Mouse (Mus musculus) heart, embryonic 16.5 days (tissue): ENCODE results near the gene Krt6a. TPM values are rescaled to one million over a fixed set of nuclear protein-coding genes. Genes with fewer than 3 reads are reported as not detected.

Source experiments
- ATAC-seq: fragments of 200-750 bp; cut with Nextera tagmentation; replicated peaks from 2 replicates; pipeline ENCODE4 v1.8.0; 2017; ENCODE audit warnings: moderate number of reproducible peaks; ENCODE audit not compliant: insufficient read depth, low FRiP score; ENCODE audit errors: extremely low read depth
- H3K27ac ChIP-seq: fragments of 300-500 bp; sonication (generic); 2 replicates; pipeline ENCODE4 v1.5.1; 2014; ENCODE audit warnings: mild to moderate bottlenecking, low read length, control low read depth, moderate library complexity
- H3K27me3 ChIP-seq: fragments of 300-500 bp; sonication (generic); 2 replicates; pipeline ENCODE4 v1.6.1; 2014; ENCODE audit warnings: low read length, mixed read lengths; ENCODE audit not compliant: control insufficient read depth, insufficient read depth
- H3K36me3 ChIP-seq: fragments of 300-500 bp; sonication (generic); 2 replicates; pipeline ENCODE4 v1.6.1; 2014; ENCODE audit not compliant: control insufficient read depth, insufficient read depth
- H3K4me1 ChIP-seq: fragments of 300-500 bp; sonication (generic); 2 replicates; pipeline ENCODE4 v1.6.1; 2014; ENCODE audit warnings: low read length, mixed read lengths; ENCODE audit not compliant: control insufficient read depth, insufficient read depth
- H3K4me2 ChIP-seq: fragments of 300-500 bp; sonication (generic); 2 replicates; pipeline ENCODE4 v1.6.1; 2014; ENCODE audit warnings: low read depth, mild to moderate bottlenecking, control low read depth, low read length
- H3K4me3 ChIP-seq: fragments of 300-500 bp; sonication (generic); 2 replicates; pipeline ENCODE4 v1.5.1; 2014; ENCODE audit warnings: mild to moderate bottlenecking, control low read depth, low read length
- H3K9ac ChIP-seq: fragments of 300-500 bp; sonication (generic); 2 replicates; pipeline ENCODE4 v1.6.1; 2014; ENCODE audit warnings: low read length, control low read depth
- H3K9me3 ChIP-seq: fragments of 300-500 bp; sonication (generic); replicated peaks from 2 replicates; pipeline ENCODE4 v1.6.1; 2016; ENCODE audit warnings: low read length; ENCODE audit not compliant: control insufficient read depth
- WGBS: fragments of 180-500 bp; shearing (Covaris S2); extraction: QIAGEN DNeasy Blood & Tissue Kit; methylation state at CpG from one replicate; pipeline ENCODE4 v1.1.7; 2014; 5-methylcytosine and 5-hydroxymethylcytosine counted together
- polyA plus RNA-seq: library from polyadenylated mRNA; unstranded; fragments of >200 nt; fragmentation: Nextera tagmentation; extraction: Ambion mirVana; gene quantifications from 2 replicates; pipeline ENCODE4 v1.2.1, GENCODE M21; 2015

Krt6a gene
- 0.62 TPM in 2 replicates for polyA plus RNA-seq

DNA sequence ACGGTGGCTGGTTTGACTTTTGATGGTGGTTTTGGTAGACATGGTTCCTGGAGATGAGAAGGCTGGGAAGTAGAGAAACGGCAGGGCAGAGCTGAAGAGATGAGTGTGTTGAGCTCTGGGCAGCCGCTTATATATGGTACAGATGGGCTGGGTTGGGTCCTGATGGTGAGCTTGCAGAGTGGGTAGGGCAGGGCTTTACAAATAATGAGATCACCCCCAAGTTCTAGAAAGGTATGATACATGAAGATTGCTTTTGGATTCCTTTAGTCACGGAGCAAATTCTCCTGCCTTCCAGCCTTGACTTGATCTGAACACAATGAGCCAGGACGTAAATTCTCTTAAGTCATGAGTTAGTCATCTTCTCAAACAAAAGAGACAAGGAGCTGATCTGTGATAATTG lies at the start of gene Krt6a:
Gene Krt6a, minus strand, starts transcription at position 101 of the 400 bp plus-strand sequence.
- H3K4me2 ChIP-seq: no peak within 1 kb of the TSS
- ATAC-seq: no peak

DNA sequence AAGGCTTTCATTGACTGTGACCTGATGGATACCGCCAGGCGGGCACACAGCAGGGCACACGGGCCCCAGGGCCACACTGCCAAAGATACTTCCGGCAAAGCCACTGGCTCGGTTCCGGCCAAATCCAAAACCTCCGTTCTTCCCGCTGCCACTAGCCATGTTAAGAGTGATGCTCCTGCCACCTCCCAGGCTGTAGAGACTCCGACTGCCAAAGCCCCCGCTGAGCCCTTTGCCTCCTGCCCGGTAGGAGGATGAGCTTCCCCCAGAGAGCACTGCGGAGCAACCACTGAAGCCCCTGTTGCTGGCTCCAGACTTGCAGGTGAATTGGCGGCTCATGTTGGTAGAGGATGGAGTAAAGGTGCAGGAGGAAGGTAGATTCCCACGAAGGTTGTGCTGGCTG lies 48.6 kb upstream of the Krt6a start, which contains the start of gene Krt71:
Gene Krt71, minus strand, starts transcription at position 399 of the 400 bp plus-strand sequence.
- Histone ChIP-seq H3K4me1 (no peaks in the 10 kb centered on the region), H3K9ac (no peak within 1 kb of the TSS), H3K9me3 (no peaks in the 10 kb centered on the region), H3K27ac (no peak within 1 kb of the TSS), H3K36me3 (no peaks in the 10 kb centered on the region), H3K4me2 (no peak within 1 kb of the TSS), H3K4me3 (no peak within 1 kb of the TSS), H3K27me3 (peaks cover 13% of the 10 kb centered on the region; the same call in 1 of the 2 replicates)
- no peak for ATAC-seq
- 57% methylated on average over 14 of the region's 14 CpGs for WGBS

More for the DNA sequence above, at the start of gene Krt6a:
- 79% methylated on average over 5 of the region's 5 CpGs for WGBS
- H3K27ac ChIP-seq: no peak within 1 kb of the TSS
- H3K9ac ChIP-seq: no peak within 1 kb of the TSS
- no peaks in the 10 kb centered on the region for H3K4me1 ChIP-seq
- H3K9me3 ChIP-seq: no peaks in the 10 kb centered on the region
- no peaks in the 10 kb centered on the region for H3K27me3 ChIP-seq
- no peaks in the 10 kb centered on the region for H3K36me3 ChIP-seq
- no peak within 1 kb of the TSS for H3K4me3 ChIP-seq

DNA sequence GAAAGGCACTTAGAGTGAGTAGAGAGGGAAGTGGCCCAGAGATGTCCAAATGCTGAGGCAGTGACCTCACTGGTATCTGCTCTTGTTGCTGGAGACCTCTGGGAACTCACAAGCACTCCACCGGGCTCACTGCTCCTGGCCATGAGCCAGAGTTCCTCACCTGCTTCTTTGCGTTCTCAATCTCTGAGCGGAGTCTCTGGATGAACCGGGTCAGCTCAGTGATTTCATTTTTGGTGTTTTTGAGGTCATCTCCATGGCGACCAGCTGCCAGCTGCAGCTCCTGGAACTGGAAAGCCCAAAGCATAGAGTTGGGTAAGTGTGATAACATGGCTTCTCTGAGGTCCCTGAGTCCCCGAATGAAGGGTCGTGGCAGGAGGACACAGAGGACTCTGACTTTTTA lies 43.7 kb upstream of the Krt6a start:
- Histone ChIP-seq H3K4me1 (no peaks in the 10 kb centered on the region), H3K27ac (no peak overlapping the region), H3K9ac (no peak overlapping the region), H3K27me3 (peaks cover 6% of the 10 kb centered on the region; the same call in 1 of the 2 replicates), H3K9me3 (no peaks in the 10 kb centered on the region), H3K4me3 (no peak overlapping the region), H3K36me3 (no peaks in the 10 kb centered on the region), H3K4me2 (no peak overlapping the region)
- ATAC-seq: no peak
- 72% methylated on average over 7 of the region's 7 CpGs for WGBS

DNA sequence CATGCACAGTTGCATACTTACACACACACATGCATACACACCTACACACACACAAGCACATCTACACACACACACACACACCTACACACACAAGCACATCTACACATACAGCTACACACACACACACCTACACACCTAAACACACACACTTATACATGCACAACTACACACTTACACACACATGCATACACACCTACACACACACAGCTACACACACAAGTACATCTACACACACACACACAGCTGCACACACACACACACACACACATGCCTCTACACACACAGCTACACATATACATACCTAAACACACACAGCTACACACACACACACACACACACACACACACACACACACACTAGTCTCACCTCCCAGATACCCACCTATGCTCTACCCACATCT lies 36.5 kb upstream of the Krt6a start:
- Histone ChIP-seq H3K4me2 (no peak overlapping the region), H3K36me3 (no peaks in the 10 kb centered on the region), H3K4me1 (no peaks in the 10 kb centered on the region), H3K9ac (no peak overlapping the region), H3K4me3 (no peak overlapping the region), H3K27me3 (no peaks in the 10 kb centered on the region; the same call in 1 of the 2 replicates), H3K27ac (no peak overlapping the region), H3K9me3 (no peaks in the 10 kb centered on the region)
- no peak for ATAC-seq

DNA sequence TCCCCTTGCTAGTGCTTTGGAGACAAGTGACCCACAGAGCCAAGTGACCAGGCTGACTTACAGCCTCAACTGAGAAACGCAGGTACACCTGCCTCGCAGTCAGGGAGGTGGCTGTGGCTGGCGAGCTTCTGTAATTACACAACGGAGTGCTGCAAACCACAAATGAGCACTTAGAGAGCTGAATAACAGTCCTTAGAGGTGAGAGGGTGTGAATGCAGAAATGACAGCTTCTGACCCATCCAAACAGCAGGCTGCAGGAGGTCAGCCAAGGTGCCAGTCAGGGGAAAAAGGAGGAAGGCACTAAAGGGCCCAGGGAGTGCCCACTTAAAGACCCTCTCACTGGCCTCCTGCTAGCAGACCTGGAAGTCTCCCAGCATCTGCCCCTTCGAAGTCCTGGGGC lies 30.6 kb upstream of the Krt6a start:
- 36% methylated on average over 5 of the region's 5 CpGs for WGBS
- Histone ChIP-seq H3K9me3 (no peaks in the 10 kb centered on the region), H3K4me2 (no peak overlapping the region), H3K27ac (no peak overlapping the region), H3K36me3 (no peaks in the 10 kb centered on the region), H3K4me3 (no peak overlapping the region), H3K4me1 (no peaks in the 10 kb centered on the region), H3K27me3 (peaks cover 4% of the 10 kb centered on the region; the same call in 1 of the 2 replicates), H3K9ac (no peak overlapping the region)
- ATAC-seq: no peak

DNA sequence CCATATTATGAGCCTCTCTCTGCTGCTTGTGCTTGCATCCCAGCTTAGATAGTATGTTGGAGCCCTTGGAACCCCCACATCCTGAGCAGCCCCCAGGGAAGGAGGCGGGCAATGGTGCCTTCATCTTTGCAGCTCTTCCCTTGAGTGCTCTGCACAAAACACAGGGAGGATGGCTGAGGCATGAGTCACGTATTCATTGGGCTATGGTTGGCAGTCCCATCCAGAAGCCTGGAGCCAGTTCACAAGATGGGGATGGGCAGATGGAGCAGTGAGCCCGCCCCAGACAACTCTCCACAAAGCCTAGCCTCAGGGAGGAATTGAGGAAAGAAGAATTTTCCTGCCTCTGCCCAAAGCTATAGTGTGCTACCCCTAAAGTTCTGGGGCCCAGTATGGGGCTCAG lies 21.7 kb upstream of the Krt6a start:
- Histone ChIP-seq H3K4me3 (no peak overlapping the region), H3K9ac (no peak overlapping the region), H3K27me3 (no peaks in the 10 kb centered on the region; the same call in 1 of the 2 replicates), H3K27ac (no peak overlapping the region), H3K36me3 (no peaks in the 10 kb centered on the region), H3K9me3 (no peaks in the 10 kb centered on the region), H3K4me1 (no peaks in the 10 kb centered on the region), H3K4me2 (no peak overlapping the region)
- ATAC-seq: no peak
- WGBS: 62% methylated on average over 3 of the region's 3 CpGs

DNA sequence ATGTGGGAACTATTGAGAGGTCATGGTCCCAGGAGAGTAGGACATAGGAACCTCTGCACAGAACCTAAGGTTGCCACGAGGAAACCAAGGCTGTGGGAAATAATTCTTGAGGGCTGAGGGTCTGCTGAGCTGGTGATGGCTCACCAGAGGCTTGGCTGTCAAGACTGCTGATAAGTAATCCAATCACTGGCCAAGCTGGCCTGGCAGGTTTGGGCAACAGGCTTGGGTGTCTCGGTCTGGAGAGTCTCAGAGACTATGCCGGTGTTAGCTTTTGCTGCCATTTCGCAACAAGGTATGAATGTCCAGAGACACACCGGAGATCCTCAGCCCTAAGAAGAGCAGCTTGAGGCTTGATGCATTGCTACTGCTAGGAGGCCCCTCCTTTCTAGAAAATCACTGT lies 20.2 kb upstream of the Krt6a start:
- no peak overlapping the region for H3K9ac ChIP-seq
- H3K4me3 ChIP-seq: no peak overlapping the region
- no peak overlapping the region for H3K4me2 ChIP-seq
- H3K36me3 ChIP-seq: no peaks in the 10 kb centered on the region
- WGBS: 67% methylated on average over 5 of the region's 5 CpGs
- ATAC-seq: no peak
- H3K9me3 ChIP-seq: no peaks in the 10 kb centered on the region
- H3K4me1 ChIP-seq: no peaks in the 10 kb centered on the region
- no peak overlapping the region for H3K27ac ChIP-seq
- H3K27me3 ChIP-seq: no peaks in the 10 kb centered on the region; the same call in 1 of the 2 replicates

DNA sequence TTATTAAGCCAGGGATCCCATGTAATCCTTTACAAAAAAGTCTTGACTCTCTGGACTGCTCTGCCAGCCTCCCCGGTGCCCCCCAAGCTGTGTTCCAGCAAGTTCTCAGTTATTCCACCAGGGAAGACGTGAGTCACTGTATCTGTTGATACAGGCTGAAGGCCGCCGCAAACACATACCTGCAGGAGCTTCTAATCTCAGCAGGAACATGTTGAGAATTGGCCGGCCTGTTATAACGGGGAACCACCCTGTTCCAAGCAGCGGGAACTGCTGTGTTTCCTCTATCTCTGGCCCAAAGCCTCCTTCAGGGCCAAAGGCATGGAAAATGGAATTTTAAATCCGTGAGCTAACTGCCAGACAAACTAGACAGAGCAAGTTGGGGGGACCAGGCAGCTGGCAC lies 19.6 kb upstream of the Krt6a start:
- no peak for ATAC-seq
- H3K4me2 ChIP-seq: no peak overlapping the region
- H3K9me3 ChIP-seq: no peaks in the 10 kb centered on the region
- no peaks in the 10 kb centered on the region for H3K4me1 ChIP-seq
- no peaks in the 10 kb centered on the region; the same call in 1 of the 2 replicates for H3K27me3 ChIP-seq
- no peak overlapping the region for H3K4me3 ChIP-seq
- 58% methylated on average over 8 of the region's 8 CpGs for WGBS
- H3K27ac ChIP-seq: no peak overlapping the region
- no peaks in the 10 kb centered on the region for H3K36me3 ChIP-seq
- H3K9ac ChIP-seq: no peak overlapping the region

DNA sequence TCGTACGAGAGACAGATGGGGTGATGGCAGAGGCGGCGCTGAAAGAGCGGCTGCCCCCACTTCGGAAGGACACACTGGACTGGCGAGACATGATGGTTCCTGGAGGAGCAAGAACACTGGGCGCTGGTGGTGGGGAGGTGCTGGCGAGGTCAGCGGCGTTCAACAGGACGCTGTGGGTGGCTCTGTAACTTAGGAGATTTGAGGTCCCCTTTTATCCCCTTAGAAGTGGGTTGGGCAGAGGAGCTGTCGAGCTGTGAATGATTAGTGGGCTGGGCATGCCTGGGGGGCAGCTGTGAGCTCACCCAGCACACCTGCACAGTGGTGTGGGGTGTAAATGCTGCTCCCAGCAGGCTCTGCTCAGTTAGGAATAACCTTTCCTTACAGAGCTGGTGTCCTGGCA lies 18.6 kb upstream of the Krt6a start, which contains the start of gene Krt5:
Gene Krt5, minus strand, starts transcription at position 179 of the 400 bp plus-strand sequence.
- Histone ChIP-seq H3K27me3 (no peaks in the 10 kb centered on the region; the same call in 1 of the 2 replicates), H3K9ac (no peak within 1 kb of the TSS), H3K9me3 (no peaks in the 10 kb centered on the region), H3K4me3 (no peak within 1 kb of the TSS), H3K4me2 (no peak within 1 kb of the TSS), H3K27ac (no peak within 1 kb of the TSS), H3K36me3 (no peaks in the 10 kb centered on the region), H3K4me1 (no peaks in the 10 kb centered on the region)
- ATAC-seq: no peak
- WGBS: 55% methylated on average over 13 of the region's 13 CpGs
